Comparison of ENCODE assay signal across 12 mouse cellular contexts in the genomic region with DNA sequence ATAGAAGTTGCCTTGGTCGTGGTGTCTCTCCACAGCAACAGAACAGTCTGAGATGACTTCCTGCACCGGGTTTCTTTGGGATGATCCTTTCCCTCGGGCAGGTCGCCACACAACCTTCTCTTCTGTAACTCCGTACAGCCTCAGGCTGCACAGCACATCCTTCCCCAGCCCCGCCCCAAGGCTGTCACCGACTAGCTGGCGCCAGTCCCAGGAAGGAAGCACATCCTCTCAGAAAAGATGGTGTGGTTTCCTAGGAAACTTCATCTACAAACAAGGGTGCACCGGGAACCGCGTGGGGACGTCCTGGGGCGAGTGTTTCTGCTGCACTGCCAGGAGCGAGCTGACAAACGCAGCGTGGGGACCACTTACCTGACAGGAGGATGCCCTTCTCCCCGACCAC. TPM values are rescaled to one million over a fixed set of nuclear protein-coding genes. Genes with fewer than 3 reads are reported as not detected.
DNase-seq lines count a peak whose midpoint lies in the region; ATAC-seq and TF ChIP-seq lines count a peak whose summit lies in the region.
"Had no signal": no experiment of that assay in that cellular context is flagged by ENCODE, and none has a peak within 500 bp of the region (broad histone marks: within the 10 kb centered on the region; RNA-seq: fewer than 3 reads in every experiment).

No protein-coding gene starts in this region.

- no peak overlapping the region for H3K4me3 ChIP-seq in layer of hippocampus, adult 2 months
- no peak overlapping the region for H3K4me3 ChIP-seq in hindbrain, embryonic 14.5 days (replicated peaks; ENCODE audit: low read length)
- H3K4me3 ChIP-seq: megakaryocyte, embryonic 14.5 days had no signal

- TF ChIP-seq CTCF in layer of hippocampus, adult 2 months (conservative IDR thresholded peaks at IDR 0.05), result no peak

- H3K27ac ChIP-seq in layer of hippocampus, adult 2 months, result peak overlapping the region; percentile 18; the same call in 1 of the 2 replicates
- H3K27ac ChIP-seq in hindbrain, embryonic 14.5 days, result no peak overlapping the region

- no peak for ATAC-seq in hindbrain, embryonic 14.5 days (ENCODE audit: low FRiP score)
- ATAC-seq: intestine, embryonic 16.5 days had no signal

- 80% methylated on average over 17 of the region's 17 CpGs for WGBS in hindbrain, embryonic 14.5 days

- H3K9me3 ChIP-seq in hindbrain, embryonic 14.5 days (ENCODE audit: control insufficient read depth, low read length), result no peaks in the 10 kb centered on the region
- H3K9me3 ChIP-seq: megakaryocyte, embryonic 14.5 days had no signal

- peaks cover 76% of the 10 kb centered on the region for H3K36me3 ChIP-seq in hindbrain, embryonic 14.5 days (replicated peaks; ENCODE audit: control insufficient read depth, insufficient read depth)

- no peak overlapping the region for H3K4me2 ChIP-seq in hindbrain, embryonic 14.5 days (replicated peaks)

- intact Hi-C loops in gastrocnemius, postnatal 14 days (cut with DNase I; ENCODE audit: low total_unique reads), result no loop called here
- intact Hi-C loops in heart, postnatal 14 days (cut with DNase I), result no loop called here

- no peaks in the 10 kb centered on the region for H3K4me1 ChIP-seq in hindbrain, embryonic 14.5 days (replicated peaks; ENCODE audit: control insufficient read depth, insufficient read depth, low read length)

- H3K27me3 ChIP-seq in hindbrain, embryonic 14.5 days (ENCODE audit: control insufficient read depth, insufficient read depth, low read length), result no peaks in the 10 kb centered on the region
- H3K27me3 ChIP-seq: megakaryocyte, embryonic 14.5 days had no signal

- H3K9ac ChIP-seq in hindbrain, embryonic 14.5 days, result no peak overlapping the region

- DNase-seq in gastrocnemius, postnatal 14 days, result peak; percentile 12
- DNase-seq in gastrocnemius, adult 8-10 months (ENCODE audit: low spot score in 2 of 2), result no peak
- DNase-seq in layer of hippocampus, adult 2 months (ENCODE audit: low spot score in 2 of 2), result peak; percentile 26 to 51
- DNase-seq in layer of hippocampus, adult 9-10 months (ENCODE audit: low spot score), result no peak
- DNase-seq in heart, postnatal 14 days, result peak; percentile 19 to 20
- DNase-seq in right cerebral cortex, postnatal 36 days (ENCODE audit: low spot score in 2 of 2), result peak; percentile 20 to 24
- no peak for DNase-seq in urinary bladder, postnatal 14 days (ENCODE audit: low spot score)
- no peak for DNase-seq in hindbrain, embryonic 14.5 days (ENCODE audit: low spot score)
- DNase-seq: cerebellum, adult 2 months; thymus, adult 2 months had no signal

RNA-seq across cellular contexts. Expression of a gene that starts 9.1 kb away (rescaled TPM):
- total RNA-seq in gastrocnemius, postnatal 14 days (2021), result 1 to 10 TPM; 9.8 to 9.9 TPM
- 10 to 100 TPM in 2 of 4 experiments, 1 to 10 TPM in 2; 8.2 to 13.3 (median 11.2) TPM for total RNA-seq in gastrocnemius, adult 8-10 months (2022)
- 10 to 100 TPM; 21.0 to 25.7 TPM for total RNA-seq in layer of hippocampus, adult 2 months (2021)
- 10 to 100 TPM; 10.3 to 12.4 TPM for total RNA-seq in heart, postnatal 14 days (2021)
- 26.5 and 26.8 TPM in 2 replicates for polyA plus RNA-seq in hindbrain, embryonic 14.5 days (2014; fragmentation: Nextera tagmentation; extraction: Ambion mirVana)

RNA-seq across cellular contexts. Expression of a gene that starts 24.8 kb away (rescaled TPM):
- 10 to 100 TPM; 12.1 to 13.0 TPM for total RNA-seq in gastrocnemius, postnatal 14 days (2021)
- 10 to 100 TPM; 17.4 to 19.4 (median 18.9) TPM for total RNA-seq in gastrocnemius, adult 8-10 months (2022)
- 10 to 100 TPM; 16.9 to 17.9 TPM for total RNA-seq in layer of hippocampus, adult 2 months (2021)
- total RNA-seq in heart, postnatal 14 days (2021), result 10 to 100 TPM; 44.8 to 46.5 TPM
- polyA plus RNA-seq in hindbrain, embryonic 14.5 days (2014; fragmentation: Nextera tagmentation; extraction: Ambion mirVana), result 19.7 and 21.5 TPM in 2 replicates

Comparison
In these comparisons a context has a peak if more than half of its experiments do, and no peak if none do; other contexts are left out.
1. DNase-seq: peak in gastrocnemius, postnatal 14 days (single experiment), layer of hippocampus, adult 2 months (2 of 2), heart, postnatal 14 days (2 of 2) and right cerebral cortex, postnatal 36 days (2 of 2); none in gastrocnemius, adult 8-10 months (0 of 2), layer of hippocampus, adult 9-10 months (single experiment), urinary bladder, postnatal 14 days (single experiment) and hindbrain, embryonic 14.5 days (single experiment).